Mouse (Mus musculus): ENCODE results near the gene Sema7a. TPM values are rescaled to one million over a fixed set of nuclear protein-coding genes. Genes with fewer than 3 reads are reported as not detected.

The Sema7a gene
- total RNA-seq (2023): 1 to 10 TPM in 1 of 2 experiments, under 1 TPM in 1; 0.88 to 1.4 TPM

DNA sequence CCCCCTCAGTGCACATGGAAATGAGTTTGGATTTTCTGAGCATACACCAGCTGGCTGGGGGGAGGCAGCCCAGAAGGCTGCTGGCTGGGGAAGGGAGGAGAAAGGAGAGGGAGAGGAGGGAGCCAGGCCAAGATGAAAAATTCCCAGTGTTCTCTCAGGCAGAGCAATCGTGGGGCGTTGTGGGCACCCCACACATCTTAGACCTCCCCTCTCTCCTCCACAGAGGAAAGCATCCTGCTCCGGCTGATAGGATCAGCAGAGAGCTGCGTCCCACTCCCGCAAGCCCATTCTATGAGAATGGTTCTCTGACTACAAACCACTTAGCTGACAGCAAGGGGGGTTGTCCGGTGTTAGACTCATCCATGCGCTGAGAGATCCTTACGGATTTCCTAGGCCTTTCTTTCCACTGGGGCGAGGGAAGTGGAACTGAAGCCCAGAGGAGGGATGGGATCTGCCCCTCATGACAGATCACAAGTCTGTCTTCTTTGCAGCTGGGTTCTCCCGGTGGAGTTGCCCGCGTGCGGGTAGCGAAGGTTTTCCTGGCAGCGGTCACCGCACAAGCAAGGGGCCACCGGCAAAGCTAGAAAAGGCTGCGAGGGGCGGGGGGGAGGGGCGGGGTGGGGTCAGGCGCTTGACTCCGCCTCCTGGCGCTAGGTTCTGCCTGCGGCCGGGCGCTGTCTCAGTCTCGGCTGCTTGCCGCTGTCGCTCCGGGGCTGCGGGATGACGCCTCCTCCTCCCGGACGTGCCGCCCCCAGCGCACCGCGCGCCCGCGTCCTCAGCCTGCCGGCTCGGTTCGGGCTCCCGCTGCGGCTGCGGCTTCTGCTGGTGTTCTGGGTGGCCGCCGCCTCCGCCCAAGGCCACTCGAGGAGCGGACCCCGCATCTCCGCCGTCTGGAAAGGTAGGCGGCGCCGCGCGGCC is at the start of gene Sema7a:
TSS of gene Sema7a (plus strand) at position 682 of the 918 bp plus-strand sequence.

DNA sequence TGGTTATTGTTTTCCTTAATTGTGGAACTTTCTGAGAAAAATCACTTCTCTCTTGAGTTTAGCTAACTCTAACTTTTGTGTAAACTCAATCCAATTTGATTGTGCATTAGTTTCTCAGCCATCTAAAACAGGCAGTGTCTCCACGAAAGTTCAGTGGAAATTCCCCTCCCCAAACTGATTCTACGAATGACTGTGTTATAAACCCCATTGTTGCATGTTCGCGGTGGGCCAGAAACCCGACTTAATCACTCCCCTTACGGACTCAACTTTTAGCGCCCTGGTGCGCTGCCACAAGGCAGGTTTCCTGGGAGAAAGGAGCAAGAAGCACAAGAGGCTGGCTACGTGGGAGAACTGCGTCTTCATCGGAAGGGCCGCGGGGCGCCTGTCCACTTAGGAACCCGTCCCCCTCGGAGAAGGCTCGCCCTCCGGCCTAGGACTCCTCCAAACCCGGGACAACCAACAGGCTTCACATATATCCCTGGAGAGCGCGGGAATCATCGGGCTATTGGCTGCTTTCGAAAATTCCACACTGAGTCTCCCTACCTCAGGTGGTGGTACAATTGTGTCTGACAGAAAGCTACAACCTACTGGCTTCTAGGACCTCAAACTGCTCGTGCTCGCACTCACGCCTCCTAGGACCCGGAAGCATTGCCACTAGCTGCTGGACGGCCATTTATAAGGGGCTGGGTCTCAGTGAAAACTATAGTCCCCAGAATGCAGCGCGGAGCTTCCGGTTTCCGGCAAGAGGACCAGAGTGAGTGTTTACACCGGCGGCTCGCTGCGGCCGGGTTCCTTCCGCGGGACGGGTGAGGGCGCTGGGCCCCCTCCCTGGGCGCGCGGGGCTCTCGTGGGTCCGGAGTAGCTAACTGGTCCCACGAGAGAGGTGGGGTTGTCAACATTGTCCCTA is 29.4 kb upstream of the Sema7a start, which contains the start of gene Ubl7:
TSS of gene Ubl7 (plus strand) at position 726 of the 907 bp plus-strand sequence.

DNA sequence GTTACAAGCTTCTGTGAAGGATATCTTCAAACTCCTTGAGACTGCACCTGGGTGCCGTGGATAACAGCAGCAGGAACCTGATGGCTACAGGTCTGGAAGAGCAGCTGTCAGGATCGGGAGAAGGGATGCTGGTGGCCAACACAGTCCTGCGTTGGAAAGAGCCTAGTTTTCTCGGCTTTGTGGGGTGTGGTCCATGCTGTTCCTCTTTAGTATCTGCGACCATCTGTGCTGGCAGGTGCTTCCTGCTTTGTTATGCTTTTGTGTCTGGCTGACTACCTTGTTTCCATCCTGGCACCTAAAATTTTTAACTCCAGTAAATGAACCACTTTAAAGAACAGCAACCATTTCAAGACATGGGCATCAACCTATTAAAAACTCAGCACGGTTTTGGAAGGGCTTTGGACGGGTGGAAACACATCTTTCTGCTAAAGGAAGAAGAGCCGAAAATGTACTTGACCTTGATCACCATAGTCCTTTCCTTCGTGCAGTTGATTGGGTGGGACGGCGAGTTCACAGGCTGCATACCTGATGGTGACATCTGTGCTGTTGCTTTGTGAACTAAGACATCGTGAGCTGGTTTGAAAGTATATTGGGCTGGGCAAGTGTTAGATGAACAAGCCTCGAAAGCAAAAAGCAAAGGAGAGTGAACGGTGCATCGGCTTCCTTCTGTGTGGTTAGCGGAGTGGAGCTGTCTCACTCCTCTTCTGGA is 66.0 kb downstream of the Sema7a start, which contains the start of gene Cyp11a1:
TSS of gene Cyp11a1 (plus strand) at position 659 of the 709 bp plus-strand sequence.

Other genes starting within 250 kb of the Sema7a start
- gene Edc3, start 231.6 kb upstream of the Sema7a start, total RNA-seq (2023): 10 to 100 TPM; 14.9 to 15.0 TPM
- 100 to 1,000 TPM; 227 to 232 TPM for gene Clk3, start 174.3 kb upstream of the Sema7a start, total RNA-seq (2023)
- 10 to 100 TPM; 17.9 to 19.7 TPM for gene Arid3b, start 103.3 kb upstream of the Sema7a start, total RNA-seq (2023)
- gene Ubl7, start 29.1 kb upstream of the Sema7a start, total RNA-seq (2023): 10 to 100 TPM; 68.9 to 77.2 TPM
- gene Cyp11a1, start 66.3 kb downstream of the Sema7a start, total RNA-seq (2023): not detected
- gene Stra6, start 123.7 kb downstream of the Sema7a start, total RNA-seq (2023): not detected
- gene Ccdc33, start 178.7 kb downstream of the Sema7a start, total RNA-seq (2023): not detected